Mouse (Mus musculus) liver, postnatal 0 days (tissue): Measurements from ENCODE around the gene Gm37240.

Experiments used
- CTCF ChIP-seq: sonication (generic); IDR thresholded peaks from 2 replicates; pipeline ENCODE4 v1.5.1; 2016; ENCODE audit warnings: antibody characterized with exemption, low read depth
- EP300 ChIP-seq: IDR thresholded peaks from 2 replicates; pipeline ENCODE4 v1.6.1; 2016; ENCODE audit warnings: antibody characterized with exemption, low read depth, mild to moderate bottlenecking

GRCm38 (mm10) chr3:84603212-84603611 is 1284.1 kb downstream of the Gm37240 start:
- no peak for TF ChIP-seq CTCF
- no peak for TF ChIP-seq EP300
